Mouse (Mus musculus): ENCODE results near the gene Ess2. TPM values are rescaled to one million over a fixed set of nuclear protein-coding genes. Genes with fewer than 3 reads are reported as not detected.

Gene Ess2
- total and polyA plus RNA-seq, 3 experiments = 31.1 to 37.0 (median 33.1) TPM

DNA sequence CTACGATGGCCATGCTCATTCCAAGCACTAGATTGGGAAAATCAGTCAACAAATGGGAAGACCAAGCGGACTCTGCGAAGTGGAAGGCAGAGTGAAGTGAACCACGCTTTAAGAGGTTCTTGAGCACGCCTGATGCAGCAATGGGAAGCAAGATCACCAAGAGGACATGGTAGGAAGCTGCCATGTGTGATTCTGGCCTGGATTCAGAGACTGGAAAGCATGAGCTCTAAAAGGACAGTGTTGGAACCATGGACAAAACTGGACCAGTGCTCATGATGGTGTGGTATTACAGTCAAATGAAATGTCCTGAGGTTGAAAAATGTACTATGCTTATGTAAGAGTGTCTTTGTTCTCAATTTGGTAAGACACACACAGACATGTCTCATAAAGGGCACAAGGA, 59.8 kb downstream of the Ess2 start:
- no peak overlapping the region for H3K4me2 ChIP-seq (ENCODE audit: insufficient read depth, low read depth, poor library complexity, severe bottlenecking)
- in situ Hi-C loops (cut with MboI; ENCODE audit: low pct_ligation_motif_present, low pct_unique_long_range_greater_than_20kb, low sequenced_read_pairs) = no loop called here
- H3K9ac ChIP-seq (ENCODE audit: insufficient read depth, low read depth) = no peak overlapping the region
- H3K9me3 ChIP-seq (replicated peaks; ENCODE audit: low read length) = no peaks in the 10 kb centered on the region
- dilution Hi-C loops (cut with MboI; ENCODE audit: extremely low pct_ligation_motif_present, extremely low pct_unique_long_range_greater_than_20kb, low sequenced_read_pairs) = no loop called here
- DNase-seq (ENCODE audit: extremely low read depth) = no peak
- H3K79me2 ChIP-seq (replicated peaks; ENCODE audit: control insufficient read depth, extremely low read depth, insufficient read depth, poor library complexity, severe bottlenecking) = no peaks in the 10 kb centered on the region
- H3K4me3 ChIP-seq (replicated peaks in 1 of 3; ENCODE audit: low read depth in 2 of 3, low read length in 2 of 3, poor library complexity in 1 of 3) = no peak overlapping the region
- no peak overlapping the region for H3K27ac ChIP-seq (ENCODE audit: insufficient read depth, low read depth)
- H3K27me3 ChIP-seq (replicated peaks) = no peaks in the 10 kb centered on the region
- H3K36me3 ChIP-seq (replicated peaks in 1 of 2; ENCODE audit: control insufficient read depth in 1 of 2, insufficient read depth in 1 of 2, low read length in 1 of 2) = peaks cover 59 to 91% of the 10 kb centered on the region in 2 experiments
- no peaks in the 10 kb centered on the region; a peak in 1 of 4 replicates for H3K4me1 ChIP-seq (ENCODE audit: control insufficient read depth in 1 of 2, insufficient read depth in 2 of 2)
- no peak for TF ChIP-seq JUND (conservative IDR thresholded peaks at IDR 0.05; ENCODE audit: low read depth, low read length)
- no peak for TF ChIP-seq SMC3 (IDR thresholded peaks at IDR 0.05; ENCODE audit: low read depth, low read length)
- no peak for TF ChIP-seq CTCF (conservative IDR thresholded peaks at IDR 0.05 in 1 of 2, IDR thresholded peaks at IDR 0.05 in 1 of 2; ENCODE audit: low read depth in 2 of 2, low read length in 2 of 2)
- no peak for TF ChIP-seq IRF4 (IDR thresholded peaks at IDR 0.05; ENCODE audit: low read depth, low read length)
- no peak for TF ChIP-seq MXI1 (IDR thresholded peaks at IDR 0.05; ENCODE audit: low read depth, low read length)
- TF ChIP-seq JUN (IDR thresholded peaks at IDR 0.05; ENCODE audit: insufficient read depth, low read depth, low read length) = no peak
- TF ChIP-seq ETS1 (conservative IDR thresholded peaks at IDR 0.05; ENCODE audit: low read depth, low read length) = no peak
- TF ChIP-seq POLR2A (IDR thresholded peaks at IDR 0.05; ENCODE audit: low read depth, low read length) = no peak
- TF ChIP-seq ZC3H11A (IDR thresholded peaks at IDR 0.05; ENCODE audit: low read depth, low read length) = no peak
- TF ChIP-seq GABPA (IDR thresholded peaks at IDR 0.05; ENCODE audit: insufficient replicate concordance, low read depth, low read length) = no peak
- TF ChIP-seq MYC (IDR thresholded peaks at IDR 0.05; ENCODE audit: low read depth, low read length) = no peak
- no peak for TF ChIP-seq MAZ (IDR thresholded peaks at IDR 0.05; ENCODE audit: low read depth, low read length)
- no peak for TF ChIP-seq SIN3A (IDR thresholded peaks at IDR 0.05; ENCODE audit: low read length)
- TF ChIP-seq POLR2AphosphoS2 (IDR thresholded peaks at IDR 0.05; ENCODE audit: low read depth, low read length) = no peak
- no peak for TF ChIP-seq NELFE (IDR thresholded peaks at IDR 0.05; ENCODE audit: low read depth, low read length)
- no peak for TF ChIP-seq RCOR1 (conservative IDR thresholded peaks at IDR 0.05; ENCODE audit: low read depth, low read length)
- TF ChIP-seq CHD2 (IDR thresholded peaks at IDR 0.05; ENCODE audit: low read length) = no peak
- TF ChIP-seq HCFC1 (IDR thresholded peaks at IDR 0.05; ENCODE audit: low read depth, low read length) = no peak
- no peak for TF ChIP-seq CHD1 (IDR thresholded peaks at IDR 0.05; ENCODE audit: low read depth, low read length)
- no peak for TF ChIP-seq ZNF384 (IDR thresholded peaks at IDR 0.05; ENCODE audit: low read depth, low read length)

Other genes starting within 250 kb of the Ess2 start
- gene Med15, start 178.5 kb downstream of the Ess2 start, total RNA-seq (2012; rRNA removed) = 40.1 and 42.6 TPM in 2 replicates
- 17.2 and 20.1 TPM in 2 replicates for gene Med15, start 178.5 kb downstream of the Ess2 start, total RNA-seq (2014; rRNA removed)
- gene Med15, start 178.5 kb downstream of the Ess2 start, polyA plus RNA-seq (2012; ENCODE audit: insufficient read length, low read depth) = 65.2 and 78.1 TPM in 2 replicates
- gene Klhl22, start 151.7 kb downstream of the Ess2 start, total RNA-seq (2012; rRNA removed) = not detected in 2 replicates
- not detected in 2 replicates for gene Klhl22, start 151.7 kb downstream of the Ess2 start, total RNA-seq (2014; rRNA removed)
- not detected in 2 replicates for gene Klhl22, start 151.7 kb downstream of the Ess2 start, polyA plus RNA-seq (2012; ENCODE audit: insufficient read length, low read depth)
- gene Scarf2, start 114.1 kb downstream of the Ess2 start, total RNA-seq (2012; rRNA removed) = not detected in 2 replicates
- gene Scarf2, start 114.1 kb downstream of the Ess2 start, total RNA-seq (2014; rRNA removed) = not detected in 2 replicates
- gene Scarf2, start 114.1 kb downstream of the Ess2 start, polyA plus RNA-seq (2012; ENCODE audit: insufficient read length, low read depth) = not detected in 2 replicates
- 0.08 TPM in 1 of 2 replicates, not detected in the other for gene B830017H08Rik, start 78.2 kb downstream of the Ess2 start, total RNA-seq (2012; rRNA removed)
- not detected in 2 replicates for gene B830017H08Rik, start 78.2 kb downstream of the Ess2 start, total RNA-seq (2014; rRNA removed)
- gene B830017H08Rik, start 78.2 kb downstream of the Ess2 start, polyA plus RNA-seq (2012; ENCODE audit: insufficient read length, low read depth) = not detected in 2 replicates
- 1.6 and 1.9 TPM in 2 replicates for gene Car15, start 73.0 kb downstream of the Ess2 start, total RNA-seq (2012; rRNA removed)
- gene Car15, start 73.0 kb downstream of the Ess2 start, total RNA-seq (2014; rRNA removed) = 1.5 TPM in 2 replicates
- gene Car15, start 73.0 kb downstream of the Ess2 start, polyA plus RNA-seq (2012; ENCODE audit: insufficient read length, low read depth) = 2.5 and 3.9 TPM in 2 replicates
- gene Gm20518, start 19.7 kb downstream of the Ess2 start, total RNA-seq (2012; rRNA removed) = 0.21 and 0.42 TPM in 2 replicates
- gene Gm20518, start 19.7 kb downstream of the Ess2 start, total RNA-seq (2014; rRNA removed) = 0.16 and 0.18 TPM in 2 replicates
- gene Gm20518, start 19.7 kb downstream of the Ess2 start, polyA plus RNA-seq (2012; ENCODE audit: insufficient read length, low read depth) = 0.68 and 0.91 TPM in 2 replicates
- 0.04 TPM in 1 of 2 replicates, not detected in the other for gene Tssk1, start 17.1 kb downstream of the Ess2 start, total RNA-seq (2012; rRNA removed)
- not detected in 2 replicates for gene Tssk1, start 17.1 kb downstream of the Ess2 start, total RNA-seq (2014; rRNA removed)
- 0.15 and 0.16 TPM in 2 replicates for gene Tssk1, start 17.1 kb downstream of the Ess2 start, polyA plus RNA-seq (2012; ENCODE audit: insufficient read length, low read depth)
- 48.0 and 52.5 TPM in 2 replicates for gene Dgcr2, start 12.8 kb downstream of the Ess2 start, total RNA-seq (2012; rRNA removed)
- gene Dgcr2, start 12.8 kb downstream of the Ess2 start, total RNA-seq (2014; rRNA removed) = 36.9 and 41.5 TPM in 2 replicates
- 45.2 and 54.8 TPM in 2 replicates for gene Dgcr2, start 12.8 kb downstream of the Ess2 start, polyA plus RNA-seq (2012; ENCODE audit: insufficient read length, low read depth)
- not detected in 2 replicates for gene Tssk2, start 12.7 kb downstream of the Ess2 start, total RNA-seq (2012; rRNA removed)
- gene Tssk2, start 12.7 kb downstream of the Ess2 start, total RNA-seq (2014; rRNA removed) = not detected in 2 replicates
- 0.21 TPM in 1 of 2 replicates, not detected in the other for gene Tssk2, start 12.7 kb downstream of the Ess2 start, polyA plus RNA-seq (2012; ENCODE audit: insufficient read length, low read depth)
- not detected in 2 replicates for gene Gsc2, start 3.7 kb upstream of the Ess2 start, total RNA-seq (2012; rRNA removed)
- not detected in 2 replicates for gene Gsc2, start 3.7 kb upstream of the Ess2 start, total RNA-seq (2014; rRNA removed)
- not detected in 2 replicates for gene Gsc2, start 3.7 kb upstream of the Ess2 start, polyA plus RNA-seq (2012; ENCODE audit: insufficient read length, low read depth)
- gene Slc25a1, start 16.9 kb upstream of the Ess2 start, total RNA-seq (2012; rRNA removed) = 106 and 141 TPM in 2 replicates
- 96.5 and 113 TPM in 2 replicates for gene Slc25a1, start 16.9 kb upstream of the Ess2 start, total RNA-seq (2014; rRNA removed)
- gene Slc25a1, start 16.9 kb upstream of the Ess2 start, polyA plus RNA-seq (2012; ENCODE audit: insufficient read length, low read depth) = 122 and 134 TPM in 2 replicates
- gene Vpreb2, start 69.1 kb upstream of the Ess2 start, total RNA-seq (2012; rRNA removed) = not detected in 2 replicates
- gene Vpreb2, start 69.1 kb upstream of the Ess2 start, total RNA-seq (2014; rRNA removed) = not detected in 2 replicates
- gene Vpreb2, start 69.1 kb upstream of the Ess2 start, polyA plus RNA-seq (2012; ENCODE audit: insufficient read length, low read depth) = 0.54 TPM in 1 of 2 replicates, not detected in the other
- 38.5 and 41.5 TPM in 2 replicates for gene Dgcr6, start 141.5 kb upstream of the Ess2 start, total RNA-seq (2012; rRNA removed)
- gene Dgcr6, start 141.5 kb upstream of the Ess2 start, total RNA-seq (2014; rRNA removed) = 13.0 and 14.6 TPM in 2 replicates
- 32.4 and 40.3 TPM in 2 replicates for gene Dgcr6, start 141.5 kb upstream of the Ess2 start, polyA plus RNA-seq (2012; ENCODE audit: insufficient read length, low read depth)
- 13.0 and 17.0 TPM in 2 replicates for gene Prodh, start 178.9 kb upstream of the Ess2 start, total RNA-seq (2012; rRNA removed)
- 1.3 and 2.1 TPM in 2 replicates for gene Prodh, start 178.9 kb upstream of the Ess2 start, total RNA-seq (2014; rRNA removed)
- gene Prodh, start 178.9 kb upstream of the Ess2 start, polyA plus RNA-seq (2012; ENCODE audit: insufficient read length, low read depth) = 1.4 and 1.7 TPM in 2 replicates
- gene Rtn4r, start 216.3 kb upstream of the Ess2 start, total RNA-seq (2012; rRNA removed) = not detected in 2 replicates
- not detected in 2 replicates for gene Rtn4r, start 216.3 kb upstream of the Ess2 start, total RNA-seq (2014; rRNA removed)
- not detected in 2 replicates for gene Rtn4r, start 216.3 kb upstream of the Ess2 start, polyA plus RNA-seq (2012; ENCODE audit: insufficient read length, low read depth)

All from CH12.LX (cell line).